Comparison of ENCODE assay signal across 10 mouse cellular contexts in the genomic region with DNA sequence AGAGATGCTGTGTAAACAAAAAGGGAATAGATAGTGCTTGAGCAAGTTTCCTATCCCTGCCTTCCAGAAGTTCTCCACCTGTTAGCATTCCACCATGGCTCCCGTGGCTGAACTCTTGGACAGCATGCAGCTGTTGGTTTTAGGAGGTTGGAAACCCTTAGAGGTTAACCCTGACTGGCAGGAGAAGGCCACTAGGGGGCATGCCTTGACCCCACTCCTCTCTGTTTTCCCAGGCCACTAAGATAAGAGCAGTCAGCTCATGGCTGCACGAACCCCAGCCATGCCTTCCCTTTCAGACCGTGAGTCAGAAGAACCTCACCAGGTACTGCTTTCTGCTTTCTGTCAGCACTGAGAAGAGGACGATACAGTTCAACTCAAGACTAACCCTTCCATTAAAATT. TPM values are rescaled to one million over a fixed set of nuclear protein-coding genes. Genes with fewer than 3 reads are reported as not detected.
DNase-seq lines count a peak whose midpoint lies in the region; ATAC-seq and TF ChIP-seq lines count a peak whose summit lies in the region.
"Had no signal": no experiment of that assay in that cellular context is flagged by ENCODE, and none has a peak within 500 bp of the region (broad histone marks: within the 10 kb centered on the region; RNA-seq: fewer than 3 reads in every experiment).

No protein-coding gene starts in this region.

- no peak overlapping the region for H3K4me2 ChIP-seq in embryonic facial prominence, embryonic 14.5 days (ENCODE audit: low read depth, low read length)
- H3K4me2 ChIP-seq in midbrain, embryonic 13.5 days (replicated peaks), result no peak overlapping the region

- peaks cover 10% of the 10 kb centered on the region; the same call in 1 of the 2 replicates for H3K36me3 ChIP-seq in ES-E14 (ENCODE audit: control insufficient read depth, insufficient read depth, low read length, poor library complexity, severe bottlenecking)
- H3K36me3 ChIP-seq in embryonic facial prominence, embryonic 14.5 days (ENCODE audit: control insufficient read depth, insufficient read depth, low read length), result peaks cover 33% of the 10 kb centered on the region
- peaks cover 44% of the 10 kb centered on the region for H3K36me3 ChIP-seq in midbrain, embryonic 13.5 days

- H3K27ac ChIP-seq in ES-E14 (ENCODE audit: insufficient read depth, low read depth, low read length, poor library complexity, severe bottlenecking), result no peak overlapping the region
- peak overlapping the region; percentile 53; the same call in 1 of the 2 replicates for H3K27ac ChIP-seq in embryonic facial prominence, embryonic 14.5 days (replicated peaks; ENCODE audit: low read depth, low read length)
- no peak overlapping the region for H3K27ac ChIP-seq in midbrain, embryonic 13.5 days

- H3K9me3 ChIP-seq in ES-E14 (ENCODE audit: control insufficient read depth, insufficient read depth, low read depth, low read length), result no peaks in the 10 kb centered on the region
- no peaks in the 10 kb centered on the region for H3K9me3 ChIP-seq in embryonic facial prominence, embryonic 14.5 days (ENCODE audit: control insufficient read depth, low read length)
- H3K9me3 ChIP-seq in midbrain, embryonic 13.5 days, result no peaks in the 10 kb centered on the region

- ATAC-seq in embryonic facial prominence, embryonic 14.5 days (ENCODE audit: low read depth), result peak; percentile 11; the same call in 1 of the 2 replicates
- no peak for ATAC-seq in midbrain, embryonic 13.5 days

- H3K27me3 ChIP-seq in embryonic facial prominence, embryonic 14.5 days (replicated peaks; ENCODE audit: control insufficient read depth, insufficient read depth, low read length), result no peaks in the 10 kb centered on the region
- no peaks in the 10 kb centered on the region for H3K27me3 ChIP-seq in midbrain, embryonic 13.5 days

- no peak overlapping the region for H3K9ac ChIP-seq in ES-E14 (ENCODE audit: insufficient read depth, low read depth, low read length, poor library complexity, severe bottlenecking)
- no peak overlapping the region for H3K9ac ChIP-seq in embryonic facial prominence, embryonic 14.5 days (ENCODE audit: low read depth, low read length)
- no peak overlapping the region for H3K9ac ChIP-seq in midbrain, embryonic 13.5 days (replicated peaks)

- peaks cover 6 to 7% of the 10 kb centered on the region in 2 experiments; a peak in 3 of 4 replicates for H3K4me1 ChIP-seq in ES-E14 (ENCODE audit: control insufficient read depth in 2 of 2, insufficient read depth in 2 of 2, low read length in 2 of 2, poor library complexity in 1 of 2)
- H3K4me1 ChIP-seq in embryonic facial prominence, embryonic 14.5 days (ENCODE audit: control insufficient read depth, insufficient read depth, low read length), result peaks cover 11% of the 10 kb centered on the region
- no peaks in the 10 kb centered on the region for H3K4me1 ChIP-seq in midbrain, embryonic 13.5 days (replicated peaks)

- peak; percentile 25 for DNase-seq in heart, postnatal 4 days
- DNase-seq in heart, adult 18-20 months, result no peak
- peak; percentile 49 for DNase-seq in ES-E14 (ENCODE audit: low read depth, low spot score)
- no peak for DNase-seq in embryonic facial prominence, embryonic 14.5 days (ENCODE audit: low spot score)
- DNase-seq in lung, postnatal 14 days, result peak; percentile 10
- DNase-seq in gastrocnemius, postnatal 4 days (ENCODE audit: low spot score in 2 of 2), result no peak
- DNase-seq in spleen, postnatal 14 days (ENCODE audit: low spot score in 2 of 2), result no peak

- in situ Hi-C loops in ES-E14 (cut with MboI; ENCODE audit: low sequenced_read_pairs in 2 of 2, unreplicated experiment in 2 of 2), result loop anchor here (10.0 to 25.0 kb wide), 2 partner anchors 225 to 238 kb away; partner anchors contain the start of genes Moap1 (in 1 of the 2) and Tmem251 (in 1 of the 2)

- H3K4me3 ChIP-seq in ES-E14 (ENCODE audit: insufficient read depth in 1 of 2, low read depth in 1 of 2, low read length in 2 of 2, poor library complexity in 1 of 2, severe bottlenecking in 1 of 2), result no peak overlapping the region
- no peak overlapping the region for H3K4me3 ChIP-seq in embryonic facial prominence, embryonic 14.5 days (ENCODE audit: low read depth, low read length)
- H3K4me3 ChIP-seq in midbrain, embryonic 13.5 days (replicated peaks), result no peak overlapping the region
- H3K4me3 ChIP-seq: myocyte had no signal

- WGBS in embryonic facial prominence, embryonic 14.5 days, result 65% methylated on average over 4 of the region's 4 CpGs
- 80% methylated on average over 4 of the region's 4 CpGs for WGBS in midbrain, embryonic 13.5 days

TF ChIP-seq in ES-E14, 5 proteins besides CTCF, POLR2A, EP300 and RAD21:
- TF ChIP-seq ZC3H11A (IDR thresholded peaks at IDR 0.05; ENCODE audit: borderline replicate concordance, low read depth, low read length) (0 out of 2 replicates have a peak, but pooled peaks have one; percentile 8), ZNF384 (IDR thresholded peaks at IDR 0.05; ENCODE audit: low read depth, low read length) (no peak), CHD2 (IDR thresholded peaks at IDR 0.05; ENCODE audit: low read depth, low read length) (no peak), MAFK (IDR thresholded peaks at IDR 0.05; ENCODE audit: insufficient read depth, low read depth, low read length) (no peak)
TF ChIP-seq in ES-E14: peak in this region for 1.

RNA-seq across cellular contexts. Expression of gene Golga5, which starts 30.8 kb away (rescaled TPM):
- 10 to 100 TPM; 23.0 to 26.7 TPM for total RNA-seq in heart, postnatal 4 days (2021)
- total RNA-seq in heart, adult 18-20 months (2021), result 10 to 100 TPM; 25.7 to 28.3 TPM
- total RNA-seq in ES-E14 (2012; rRNA removed), result 24.9 and 30.8 TPM in 2 replicates
- polyA plus RNA-seq in embryonic facial prominence, embryonic 14.5 days (2014; fragmentation: Nextera tagmentation; extraction: Ambion mirVana), result 36.8 and 40.9 TPM in 2 replicates
- polyA plus RNA-seq in midbrain, embryonic 13.5 days (2015; fragmentation: Nextera tagmentation; extraction: Ambion mirVana), result 31.7 and 32.3 TPM in 2 replicates
- 10 to 100 TPM; 25.4 to 32.8 TPM for total RNA-seq in gastrocnemius, postnatal 4 days (2021)

RNA-seq across cellular contexts. Expression of gene Chga, which starts 55.0 kb away (rescaled TPM):
- under 1 TPM in 1 of 2 experiments, not detected in 1; 0.18 TPM for total RNA-seq in heart, postnatal 4 days (2021)
- total RNA-seq in heart, adult 18-20 months (2021), result not detected
- 11.9 and 26.5 TPM in 2 replicates for total RNA-seq in ES-E14 (2012; rRNA removed)
- 18.6 and 22.2 TPM in 2 replicates for polyA plus RNA-seq in embryonic facial prominence, embryonic 14.5 days (2014; fragmentation: Nextera tagmentation; extraction: Ambion mirVana)
- polyA plus RNA-seq in midbrain, embryonic 13.5 days (2015; fragmentation: Nextera tagmentation; extraction: Ambion mirVana), result 88.9 and 90.0 TPM in 2 replicates
- total RNA-seq in gastrocnemius, postnatal 4 days (2021), result under 1 TPM in 1 of 2 experiments, not detected in 1; 0.20 TPM
- total RNA-seq: heart, postnatal 25 days had no signal
- polyA plus RNA-seq: myocyte had no signal

Comparison
In these comparisons a context has a peak if more than half of its experiments do, and no peak if none do; other contexts are left out.
1. DNase-seq: peak in heart, postnatal 4 days (single experiment), ES-E14 (single experiment) and lung, postnatal 14 days (single experiment); none in heart, adult 18-20 months (0 of 2), embryonic facial prominence, embryonic 14.5 days (single experiment), gastrocnemius, postnatal 4 days (0 of 2) and spleen, postnatal 14 days (0 of 2).
2. RNA of gene Chga, which starts 55.0 kb away (total RNA-seq): 11.9 to 26.5 TPM in ES-E14; 0.20 TPM in gastrocnemius, postnatal 4 days, 0.18 TPM in heart, postnatal 4 days and not detected in heart, adult 18-20 months; every median in the first group is over 10 times any median in the second.